Mouse (Mus musculus) frontal cortex, postnatal 14 days (tissue): ENCODE results near the gene Rora.

Experiments
- DNase-seq, 2 experiments: peaks; one replicate each; pipeline ENCODE4 v3.0.0; 2022; ENCODE audit warnings: low spot score in 2 of 2

Rora gene

GRCm38 (mm10) chr9:68653211-68654038 lies at the start of gene Rora:
Gene Rora (plus strand): TSS chr9:68653786.
- DNase-seq, result peak; percentile 55 to 60

- no peak for DNase-seq
Observed at GRCm38 (mm10) chr9:68614006-68614405, 39.6 kb upstream of the Rora start.

- no peak for DNase-seq
Observed at GRCm38 (mm10) chr9:68617116-68617515, 36.5 kb upstream of the Rora start.

GRCm38 (mm10) chr9:68620036-68620435 lies 33.5 kb upstream of the Rora start:
- no peak for DNase-seq

- DNase-seq, result no peak
Observed at GRCm38 (mm10) chr9:68620441-68620840, 33.1 kb upstream of the Rora start.

- DNase-seq, result no peak
Observed at GRCm38 (mm10) chr9:68624981-68625380, 28.6 kb upstream of the Rora start.

- DNase-seq, result no peak
Observed at GRCm38 (mm10) chr9:68637301-68637700, 16.3 kb upstream of the Rora start.

GRCm38 (mm10) chr9:68641123-68641522 lies 12.5 kb upstream of the Rora start:
- no peak for DNase-seq

GRCm38 (mm10) chr9:68648061-68648460 lies 5.5 kb upstream of the Rora start:
- DNase-seq, result no peak

GRCm38 (mm10) chr9:68654039-68654332 lies 400 bp downstream of the Rora start:
- no peak for DNase-seq

- DNase-seq, result peak; percentile 16 to 22
Observed at GRCm38 (mm10) chr9:68654333-68655017, 889 bp downstream of the Rora start.

GRCm38 (mm10) chr9:68655018-68656005 lies 1.7 kb downstream of the Rora start:
- peak in 1 of 2 experiments; percentile 33 for DNase-seq

- no peak for DNase-seq
Observed at GRCm38 (mm10) chr9:68656076-68656795, 2.6 kb downstream of the Rora start.

- no peak for DNase-seq
Observed at GRCm38 (mm10) chr9:68656796-68657130, 3.2 kb downstream of the Rora start.

GRCm38 (mm10) chr9:68670731-68671130 lies 17.1 kb downstream of the Rora start:
- DNase-seq, result no peak

- no peak for DNase-seq
Observed at GRCm38 (mm10) chr9:68672459-68672858, 18.9 kb downstream of the Rora start.

- DNase-seq, result no peak
Observed at GRCm38 (mm10) chr9:68673221-68673620, 19.6 kb downstream of the Rora start.

GRCm38 (mm10) chr9:68679871-68680374 lies 26.3 kb downstream of the Rora start:
- DNase-seq, result no peak

GRCm38 (mm10) chr9:68683938-68684337 lies 30.4 kb downstream of the Rora start:
- no peak for DNase-seq

GRCm38 (mm10) chr9:68685562-68685961 lies 32.0 kb downstream of the Rora start:
- DNase-seq, result no peak

GRCm38 (mm10) chr9:68687251-68687874 lies 33.8 kb downstream of the Rora start:
- no peak for DNase-seq
